Mouse (Mus musculus) neural tube, embryonic 10.5 days (tissue): Measurements from ENCODE around the gene B3gnt3.

Experiments used
- DNase-seq: peaks from one replicate; pipeline ENCODE4 v3.0.0-alpha.2; 2017; ENCODE audit warnings: low spot score; ENCODE audit errors: extremely low spot score

Gene B3gnt3

GRCm38 (mm10) chr8:71654600-71654999, 47.0 kb downstream of the B3gnt3 start:
- no peak for DNase-seq

- no peak for DNase-seq
Measured at GRCm38 (mm10) chr8:71645510-71645909, 56.1 kb downstream of the B3gnt3 start.
